Mouse (Mus musculus) liver, embryonic 14.5 days (tissue): ENCODE results near the gene Ube2f. TPM values are rescaled to one million over a fixed set of nuclear protein-coding genes. Genes with fewer than 3 reads are reported as not detected.

ENCODE experiments used
- ATAC-seq: fragments of 200-750 bp; cut with Nextera tagmentation; 2 replicates; pipeline ENCODE4 v1.8.0; 2017; ENCODE audit warnings: moderate number of reproducible peaks, mild to moderate bottlenecking, moderate library complexity; ENCODE audit not compliant: insufficient read depth
- DNase-seq, 3 experiments: peaks; one replicate each; pipeline ENCODE4 v3.0.0-alpha.2; 2012 to 2013; ENCODE audit warnings: low read depth in 3 of 3, low spot score in 3 of 3
- H3K27ac ChIP-seq: fragments of 300-500 bp; sonication (generic); 2 replicates; pipeline ENCODE4 v1.5.1; 2014; ENCODE audit warnings: moderate library complexity, mild to moderate bottlenecking, control low read depth, inconsistent platforms
- H3K27me3 ChIP-seq: fragments of 300-500 bp; sonication (generic); 2 replicates; pipeline ENCODE4 v1.6.1; 2014; ENCODE audit warnings: mild to moderate bottlenecking, low read length, moderate library complexity; ENCODE audit not compliant: control insufficient read depth, insufficient read depth
- H3K36me3 ChIP-seq: fragments of 300-500 bp; sonication (generic); replicated peaks from 2 replicates; pipeline ENCODE4 v1.6.1; 2014; ENCODE audit warnings: low read depth; ENCODE audit not compliant: control insufficient read depth, insufficient read depth
- H3K4me1 ChIP-seq, 2 experiments: fragments of 200-500 bp in 1 of 2; fragments of 300-500 bp in 1 of 2; sonication (generic) in 1 of 2; replicated peaks; 2 replicates each; pipeline ENCODE4 v1.6.1; 2012 to 2014; ENCODE audit warnings: antibody characterized with exemption in 1 of 2, inconsistent platforms in 1 of 2, low read length in 1 of 2; ENCODE audit not compliant: control insufficient read depth in 2 of 2, insufficient read depth in 2 of 2
- H3K4me2 ChIP-seq: fragments of 300-500 bp; sonication (generic); 2 replicates; pipeline ENCODE4 v1.6.1; 2014; ENCODE audit warnings: low read depth, mild to moderate bottlenecking, control low read depth, moderate library complexity
- H3K4me3 ChIP-seq, 2 experiments: fragments of 200-500 bp in 1 of 2; fragments of 300-500 bp in 1 of 2; sonication (generic) in 1 of 2; 2 replicates each; pipeline ENCODE4 v1.5.1; 2012 to 2014; ENCODE audit warnings: low read depth in 2 of 2, low read length in 2 of 2, mild to moderate bottlenecking in 2 of 2, control low read depth in 1 of 2, inconsistent platforms in 1 of 2, moderate library complexity in 1 of 2; ENCODE audit not compliant: insufficient read depth in 1 of 2
- H3K9ac ChIP-seq: fragments of 300-500 bp; sonication (generic); replicated peaks from 2 replicates; pipeline ENCODE4 v1.6.1; 2014; ENCODE audit warnings: mild to moderate bottlenecking, control low read depth, moderate library complexity
- H3K9me3 ChIP-seq: fragments of 300-500 bp; sonication (generic); 2 replicates; pipeline ENCODE4 v1.6.1; 2016; ENCODE audit warnings: low read length, mixed read lengths; ENCODE audit not compliant: control insufficient read depth
- CTCF ChIP-seq: IDR thresholded peaks from 2 replicates; pipeline ENCODE4 v1.5.1; 2016; ENCODE audit warnings: antibody characterized with exemption, low read depth, control low read depth
- EP300 ChIP-seq: IDR thresholded peaks from 2 replicates; pipeline ENCODE4 v1.6.1; 2016; ENCODE audit warnings: antibody characterized with exemption, low read depth
- WGBS: fragments of 180-500 bp; shearing (Covaris S2); extraction: QIAGEN DNeasy Blood & Tissue Kit; methylation state at CpG from one replicate; pipeline ENCODE4 v1.1.7; 2014; ENCODE audit not compliant: insufficient replicate concordance; 5-methylcytosine and 5-hydroxymethylcytosine counted together
- polyA plus RNA-seq, 2 experiments: library from polyadenylated mRNA; depleted of rRNA in 1 of 2; stranded (reverse) in 1 of 2; unstranded in 1 of 2; fragments of >200 nt; fragmentation: Nextera tagmentation in 1 of 2; extraction: Ambion mirVana in 1 of 2; gene quantifications; 2 replicates each; pipeline versions ENCODE4 v1.2.1 to v1.2.3; 2012 to 2014

The Ube2f gene
- polyA plus RNA-seq, 2 experiments: 41.1 to 58.3 TPM

DNA sequence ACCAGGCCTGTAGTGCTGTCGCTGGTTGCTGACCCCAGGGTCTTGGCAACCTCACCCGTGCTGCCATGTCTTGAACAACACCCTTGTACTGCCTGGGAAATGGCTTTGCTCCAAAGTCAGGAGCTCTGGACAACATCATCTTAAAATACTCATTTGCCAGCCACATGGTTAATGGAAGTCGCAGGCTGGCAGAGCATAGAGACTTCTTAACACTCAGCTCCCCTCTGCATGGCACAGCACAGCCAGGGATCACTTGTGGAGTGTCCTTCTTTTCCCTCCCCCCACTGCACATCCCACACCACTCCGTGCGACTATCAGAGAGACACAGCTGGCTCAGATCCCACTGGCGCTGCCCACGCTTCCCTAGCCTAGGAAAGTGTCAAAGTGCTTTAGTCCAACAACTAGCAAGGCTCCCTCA is 38.5 kb upstream of the Ube2f start:
- TF ChIP-seq EP300 (no peak), CTCF (no peak)
- ATAC-seq (no peak), DNase-seq (no peak)
- Histone ChIP-seq H3K36me3 (no peaks in the 10 kb centered on the region), H3K9ac (no peak overlapping the region), H3K9me3 (no peaks in the 10 kb centered on the region), H3K4me2 (no peak overlapping the region), H3K4me1 (0 out of 4 replicates have a peak, but pooled peaks cover 0 to 3% of the 10 kb centered on the region in 2 experiments), H3K4me3 (no peak overlapping the region), H3K27ac (no peak overlapping the region), H3K27me3 (no peaks in the 10 kb centered on the region)
- WGBS: 61% methylated on average over 7 of the region's 7 CpGs

DNA sequence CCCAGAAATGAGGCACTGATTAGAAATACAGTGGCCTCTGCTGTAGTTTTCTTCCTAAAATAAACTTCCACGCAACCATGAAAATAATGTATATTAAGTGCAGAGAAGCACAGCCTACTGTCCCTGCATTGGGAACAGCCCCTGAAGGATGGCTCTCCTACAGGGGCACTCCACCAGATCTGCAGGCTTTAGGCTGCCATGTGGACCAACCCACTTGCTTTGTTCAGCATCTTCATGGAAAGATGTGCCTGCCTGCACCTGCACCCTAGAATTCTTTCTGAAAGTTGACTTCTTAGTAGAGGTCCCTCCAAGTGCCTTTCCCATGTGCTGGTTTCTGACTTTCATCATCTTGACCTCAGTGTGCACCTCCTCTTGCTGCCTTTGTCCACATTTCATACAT is 34.8 kb upstream of the Ube2f start:
- ATAC-seq: no peak
- Histone ChIP-seq H3K4me2 (no peak overlapping the region), H3K27ac (no peak overlapping the region), H3K27me3 (no peaks in the 10 kb centered on the region), H3K4me3 (no peak overlapping the region), H3K4me1 (no peaks in the 10 kb centered on the region), H3K9me3 (no peaks in the 10 kb centered on the region), H3K36me3 (no peaks in the 10 kb centered on the region), H3K9ac (no peak overlapping the region)
- WGBS: 82% methylated on average over 1 of the region's 1 CpGs
- TF ChIP-seq CTCF (no peak), EP300 (no peak)
- no peak for DNase-seq

DNA sequence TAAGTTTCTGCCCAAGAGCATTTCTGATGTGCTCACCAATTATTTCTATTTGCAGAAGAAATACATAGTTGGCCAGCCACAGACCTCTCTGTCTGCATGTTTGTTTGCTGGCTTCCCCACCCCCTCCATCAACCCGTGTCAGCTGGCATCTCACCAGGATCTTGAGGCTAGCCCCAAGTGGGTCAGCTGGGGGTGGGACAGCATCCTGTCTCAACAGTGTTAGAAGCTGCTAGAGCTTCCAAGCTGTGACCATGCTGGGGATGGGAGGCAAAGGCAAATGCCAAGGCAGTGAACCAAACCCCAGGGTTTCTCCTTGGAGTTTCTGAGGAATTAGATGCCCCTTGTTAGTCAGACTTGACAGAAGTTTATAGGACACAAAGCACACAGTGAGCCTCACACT is 34.1 kb upstream of the Ube2f start:
- WGBS: 4% methylated on average over 1 of the region's 1 CpGs
- DNase-seq (no peak), ATAC-seq (no peak)
- Histone ChIP-seq H3K4me3 (no peak overlapping the region), H3K36me3 (no peaks in the 10 kb centered on the region), H3K9me3 (no peaks in the 10 kb centered on the region), H3K27ac (no peak overlapping the region), H3K4me1 (no peaks in the 10 kb centered on the region), H3K27me3 (no peaks in the 10 kb centered on the region), H3K4me2 (no peak overlapping the region), H3K9ac (no peak overlapping the region)
- TF ChIP-seq EP300 (no peak), CTCF (no peak)

DNA sequence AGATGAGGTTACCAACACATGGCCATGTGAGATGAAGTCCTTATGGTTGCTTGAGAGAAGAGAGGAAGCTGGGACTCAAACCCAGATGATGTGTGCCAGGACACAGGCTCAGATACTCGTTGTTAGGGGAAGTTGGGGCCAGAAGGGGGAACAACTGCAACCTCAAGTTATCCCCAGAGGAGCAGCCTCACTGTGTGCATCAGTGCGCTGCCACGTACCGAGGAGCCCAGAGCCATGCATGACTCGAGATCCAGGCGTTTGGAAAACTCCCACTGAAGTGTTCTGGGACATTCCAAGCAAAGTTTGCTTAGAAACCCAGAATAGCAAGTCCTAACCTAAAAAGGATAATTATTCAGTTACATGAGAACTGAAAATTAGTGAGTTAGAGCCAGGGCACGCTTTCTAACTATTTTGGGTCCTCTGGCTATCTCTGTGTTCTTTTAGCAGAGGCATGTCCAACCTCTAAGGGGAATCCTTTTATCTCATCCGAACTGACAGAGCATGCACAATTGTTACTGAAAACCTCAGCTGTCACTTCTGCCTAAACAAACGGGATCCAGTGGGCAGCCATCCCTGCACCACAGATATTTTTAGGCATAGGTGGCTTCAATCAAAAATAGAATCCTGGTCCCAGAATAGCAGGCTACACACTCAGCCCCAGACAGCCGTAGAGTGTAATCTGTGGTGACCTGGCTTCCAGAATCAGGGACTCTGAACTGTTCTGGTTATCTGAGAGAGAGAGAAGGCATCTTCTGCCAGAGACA is 33.4 kb upstream of the Ube2f start:
- no peak for ATAC-seq

DNA sequence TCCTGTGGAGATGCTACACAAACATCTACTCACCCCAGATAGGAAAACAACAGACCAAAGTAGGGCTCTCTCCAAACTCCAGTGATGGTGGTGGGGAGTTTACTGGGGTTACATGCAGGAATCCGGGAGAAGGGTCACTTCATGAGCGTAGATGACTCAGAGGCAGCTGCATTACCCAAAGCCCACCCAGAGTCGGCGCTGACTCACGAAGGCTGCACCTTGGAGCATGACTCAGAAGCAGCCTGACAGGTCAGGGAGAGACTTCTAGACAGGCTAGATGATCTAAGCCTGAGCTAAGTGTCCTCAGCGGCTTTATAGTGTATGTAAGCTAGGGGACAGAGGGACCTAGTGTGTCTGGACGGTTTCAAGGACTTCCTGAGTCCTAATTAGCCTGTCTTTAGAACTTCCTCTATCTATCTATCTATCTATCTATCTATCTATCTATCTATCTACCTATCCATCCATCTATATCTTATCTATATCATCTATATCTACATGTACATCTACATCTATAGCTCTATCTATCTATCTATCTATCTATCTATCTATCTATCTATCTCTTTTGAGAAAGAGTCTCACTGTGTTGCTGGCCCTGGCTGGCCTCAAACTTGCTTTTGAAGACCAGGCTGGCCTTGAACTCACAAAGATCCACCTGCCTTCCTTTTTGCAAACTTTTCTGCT is 30.3 kb upstream of the Ube2f start:
- no peak overlapping the region for H3K4me2 ChIP-seq
- H3K4me3 ChIP-seq: no peak overlapping the region
- H3K27ac ChIP-seq: no peak overlapping the region
- ATAC-seq: no peak
- H3K9ac ChIP-seq: no peak overlapping the region
- TF ChIP-seq EP300: no peak
- no peak for TF ChIP-seq CTCF
- H3K9me3 ChIP-seq: no peaks in the 10 kb centered on the region
- H3K27me3 ChIP-seq: no peaks in the 10 kb centered on the region
- WGBS: 64% methylated on average over 7 of the region's 7 CpGs
- H3K4me1 ChIP-seq: no peaks in the 10 kb centered on the region
- no peak for DNase-seq
- no peaks in the 10 kb centered on the region for H3K36me3 ChIP-seq

More for the DNA sequence above, 33.4 kb upstream of the Ube2f start:
- Histone ChIP-seq H3K4me1 (no peaks in the 10 kb centered on the region), H3K36me3 (no peaks in the 10 kb centered on the region), H3K9ac (no peak overlapping the region), H3K9me3 (no peaks in the 10 kb centered on the region), H3K27ac (no peak overlapping the region), H3K4me2 (no peak overlapping the region), H3K27me3 (no peaks in the 10 kb centered on the region), H3K4me3 (no peak overlapping the region)
- no peak for TF ChIP-seq EP300
- no peak for TF ChIP-seq CTCF
- WGBS: 9% methylated on average over 10 of the region's 10 CpGs
- no peak for DNase-seq
